Mouse (Mus musculus) lung, embryonic 14.5 days (tissue): ENCODE measurements around the gene Scube1. TPM values are rescaled to one million over a fixed set of nuclear protein-coding genes. Genes with fewer than 3 reads are reported as not detected.

Experiments
- ATAC-seq: fragments of 200-750 bp; cut with Nextera tagmentation; 2 replicates; pipeline ENCODE4 v1.8.0; 2017; ENCODE audit warnings: mild to moderate bottlenecking, moderate TSS enrichment, moderate library complexity; ENCODE audit not compliant: insufficient read depth
- DNase-seq: peaks from one replicate; pipeline ENCODE4 v3.0.0-alpha.2; 2015
- H3K27ac ChIP-seq: fragments of 300-500 bp; sonication (generic); 2 replicates; pipeline ENCODE4 v1.5.1; 2014; ENCODE audit warnings: low read depth, mild to moderate bottlenecking, moderate library complexity
- H3K27me3 ChIP-seq: fragments of 300-500 bp; sonication (generic); 2 replicates; pipeline ENCODE4 v1.6.1; 2014; ENCODE audit warnings: low read length, control low read depth; ENCODE audit not compliant: insufficient read depth
- H3K36me3 ChIP-seq: fragments of 300-500 bp; sonication (generic); 2 replicates; pipeline ENCODE4 v1.6.1; 2014; ENCODE audit warnings: control low read depth; ENCODE audit not compliant: insufficient read depth
- H3K4me1 ChIP-seq: fragments of 300-500 bp; sonication (generic); 2 replicates; pipeline ENCODE4 v1.6.1; 2014; ENCODE audit warnings: antibody characterized with exemption, control low read depth; ENCODE audit not compliant: insufficient read depth
- H3K4me2 ChIP-seq: fragments of 300-500 bp; sonication (generic); 2 replicates; pipeline ENCODE4 v1.6.1; 2014; ENCODE audit warnings: mild to moderate bottlenecking
- H3K4me3 ChIP-seq: fragments of 300-500 bp; sonication (generic); 2 replicates; pipeline ENCODE4 v1.5.1; 2014; ENCODE audit warnings: low read depth, low read length
- H3K9ac ChIP-seq: fragments of 300-500 bp; sonication (generic); 2 replicates; pipeline ENCODE4 v1.6.1; 2014
- H3K9me3 ChIP-seq: fragments of 300-500 bp; sonication (generic); 2 replicates; pipeline ENCODE4 v1.6.1; 2016; ENCODE audit warnings: low read depth, low read length, control low read depth
- CTCF ChIP-seq: IDR thresholded peaks from 2 replicates; pipeline ENCODE4 v1.5.1; 2016; ENCODE audit warnings: antibody characterized with exemption, low read depth
- WGBS: fragments of 180-500 bp; shearing (Covaris S2); extraction: QIAGEN DNeasy Blood & Tissue Kit; methylation state at CpG from one replicate; pipeline ENCODE4 v1.1.7; 2014; 5-methylcytosine and 5-hydroxymethylcytosine counted together
- polyA plus RNA-seq: library from polyadenylated mRNA; unstranded; fragments of >200 nt; fragmentation: Nextera tagmentation; extraction: Ambion mirVana; gene quantifications from 2 replicates; pipeline ENCODE4 v1.2.1, GENCODE M21; 2014

The Scube1 gene
- polyA plus RNA-seq, 1 experiment from 2014 or later: 6.0 TPM

DNA sequence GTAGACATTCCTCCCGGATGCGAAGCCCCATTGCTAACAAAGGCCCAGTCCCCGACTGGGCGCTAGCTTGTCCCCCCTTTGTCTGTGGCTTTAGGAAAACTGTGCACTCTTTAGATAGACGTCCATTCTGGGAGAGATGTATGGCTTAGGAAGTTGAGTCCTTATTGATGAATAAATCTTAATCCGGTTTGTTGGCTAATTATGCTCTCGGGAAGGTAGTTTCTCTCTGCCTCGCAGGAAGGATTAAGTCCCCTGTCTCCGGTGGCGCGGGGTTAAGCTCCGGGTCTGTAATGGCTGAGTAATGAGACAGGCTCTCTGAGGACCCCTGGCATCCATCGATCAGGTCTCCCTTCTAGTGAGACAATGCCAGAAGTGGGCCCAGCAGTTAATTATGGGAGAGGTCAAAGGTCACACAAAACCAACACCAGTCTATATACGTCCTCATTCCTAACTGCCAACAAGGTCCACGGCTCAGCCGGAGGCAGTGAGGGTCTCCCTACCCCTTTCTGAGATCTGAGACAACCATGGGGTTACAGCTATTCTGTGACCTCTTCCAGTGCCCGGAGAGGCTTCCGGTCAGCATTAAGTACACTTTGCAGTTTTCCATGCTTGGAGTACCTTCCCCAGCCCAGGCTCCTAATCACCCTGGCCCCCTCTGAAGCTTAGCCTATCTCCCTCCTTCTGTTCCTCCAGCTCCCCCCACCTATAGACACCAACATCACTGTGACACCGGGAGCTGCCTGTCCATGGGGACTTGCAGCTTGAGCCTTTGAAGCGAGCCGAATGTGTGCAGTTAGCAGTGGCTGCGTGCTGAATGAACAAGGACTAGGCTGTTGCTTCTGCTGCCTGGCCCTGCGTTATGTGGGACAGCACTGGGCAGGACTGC is 14.7 kb downstream of the Scube1 start:
- Histone ChIP-seq H3K9me3 (no peaks in the 10 kb centered on the region), H3K4me3 (no peak overlapping the region), H3K4me2 (no peak overlapping the region), H3K9ac (no peak overlapping the region), H3K27me3 (no peaks in the 10 kb centered on the region), H3K4me1 (no peaks in the 10 kb centered on the region), H3K36me3 (no peaks in the 10 kb centered on the region), H3K27ac (no peak overlapping the region)
- WGBS: 30% methylated on average over 23 of the region's 23 CpGs
- no peak for TF ChIP-seq CTCF
- DNase-seq: no peak
- no peak for ATAC-seq

DNA sequence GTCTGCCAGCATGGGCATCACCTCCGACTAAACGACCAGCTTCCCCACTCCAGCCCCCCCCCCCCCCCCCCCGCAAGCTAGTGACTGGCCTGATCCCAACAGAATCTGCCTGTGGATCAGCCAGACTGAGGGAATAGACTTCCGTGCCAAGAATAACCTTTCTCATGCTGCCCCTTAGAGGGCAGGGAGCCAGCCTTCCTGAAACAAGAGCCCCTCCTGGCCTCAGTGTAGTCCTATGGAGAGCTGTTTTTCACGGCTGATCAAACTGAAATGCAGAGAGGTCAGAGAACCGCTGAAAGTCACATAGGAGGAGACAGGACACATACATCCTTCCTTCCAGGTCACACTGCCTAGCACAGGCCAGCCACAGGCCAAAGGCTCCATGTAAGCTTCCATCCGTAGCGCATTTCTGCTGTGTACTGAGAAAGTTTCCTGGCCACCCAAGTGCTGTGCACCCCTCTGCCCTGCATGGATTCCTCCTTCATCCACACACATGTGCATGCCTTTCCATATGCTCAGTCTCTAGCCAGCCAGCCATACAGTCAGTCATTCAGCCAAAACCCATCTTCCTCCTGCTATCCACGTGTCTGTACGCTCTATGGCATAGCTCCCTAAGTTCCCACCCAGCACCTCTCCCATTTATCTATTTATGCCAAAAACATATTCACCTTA is 18.2 kb downstream of the Scube1 start:
- no peak for DNase-seq
- TF ChIP-seq CTCF: no peak

DNA sequence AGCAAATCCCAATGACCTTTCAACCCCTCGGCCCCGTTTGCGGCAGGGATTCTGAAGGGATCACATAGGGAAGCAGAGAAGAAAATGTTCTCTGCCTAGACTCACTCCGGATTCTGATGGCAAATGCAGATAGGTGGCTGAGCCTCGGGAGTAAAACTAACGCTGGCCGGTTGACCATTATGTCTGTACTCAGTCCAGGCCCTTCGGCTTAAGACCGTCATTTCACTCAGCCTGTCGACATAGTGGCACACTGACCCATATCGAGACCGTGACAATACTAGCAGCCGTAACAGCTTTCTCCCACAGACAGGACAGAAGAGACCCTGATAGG is 24.3 kb downstream of the Scube1 start:
- Histone ChIP-seq H3K4me3 (no peak overlapping the region), H3K9me3 (no peaks in the 10 kb centered on the region), H3K4me1 (no peaks in the 10 kb centered on the region; the same call in 1 of the 2 replicates), H3K4me2 (no peak overlapping the region), H3K27ac (no peak overlapping the region), H3K36me3 (no peaks in the 10 kb centered on the region), H3K27me3 (no peaks in the 10 kb centered on the region), H3K9ac (no peak overlapping the region)
- WGBS: 64% methylated on average over 13 of the region's 13 CpGs
- DNase-seq: no peak
- TF ChIP-seq CTCF: no peak
- no peak for ATAC-seq

More for the DNA sequence above, 18.2 kb downstream of the Scube1 start:
- no peaks in the 10 kb centered on the region for H3K27me3 ChIP-seq
- no peaks in the 10 kb centered on the region for H3K9me3 ChIP-seq
- 44% methylated on average over 10 of the region's 10 CpGs for WGBS
- H3K36me3 ChIP-seq: no peaks in the 10 kb centered on the region
- H3K27ac ChIP-seq: no peak overlapping the region
- ATAC-seq: no peak
- H3K9ac ChIP-seq: no peak overlapping the region
- H3K4me1 ChIP-seq: no peaks in the 10 kb centered on the region
- no peak overlapping the region for H3K4me2 ChIP-seq
- no peak overlapping the region for H3K4me3 ChIP-seq

DNA sequence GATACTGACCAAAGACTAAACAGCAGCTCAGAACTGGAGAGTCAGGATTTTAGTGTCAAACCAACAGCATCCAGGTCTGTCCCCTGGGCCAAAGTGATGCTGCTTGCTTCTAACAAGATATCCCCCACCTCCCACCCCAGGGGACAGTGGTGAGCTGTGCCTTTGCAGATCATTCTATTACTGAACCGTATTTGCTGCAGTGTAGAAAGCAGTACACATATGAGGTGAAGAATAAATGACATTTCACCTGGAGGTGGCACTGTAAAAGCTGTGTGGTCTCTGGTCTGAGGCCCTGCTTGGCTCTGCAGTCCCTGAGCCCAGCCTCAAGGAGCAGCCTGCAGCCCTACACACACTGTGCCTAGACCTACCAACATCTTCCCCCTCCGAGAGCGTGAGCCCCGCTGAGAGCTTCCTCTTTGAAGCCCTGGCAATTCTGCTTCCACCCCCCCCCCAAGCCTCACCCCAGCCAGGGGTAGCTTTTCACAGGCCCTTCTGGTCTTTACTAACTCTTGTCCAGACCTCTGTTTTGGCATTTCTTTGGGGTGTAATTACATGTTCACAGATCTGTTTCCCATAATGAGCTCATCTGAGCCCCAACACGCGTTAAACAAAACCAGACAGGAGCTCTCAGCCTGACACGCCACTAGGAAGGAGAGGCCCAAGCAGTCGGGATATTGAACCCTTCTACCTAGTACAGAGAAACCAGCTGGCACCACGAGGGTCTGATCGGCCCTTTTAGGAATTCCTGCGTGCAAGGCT is 24.8 kb downstream of the Scube1 start:
- no peak for ATAC-seq
- no peaks in the 10 kb centered on the region; the same call in 1 of the 2 replicates for H3K4me1 ChIP-seq
- H3K9me3 ChIP-seq: no peaks in the 10 kb centered on the region
- H3K4me2 ChIP-seq: no peak overlapping the region
- WGBS: 53% methylated on average over 11 of the region's 11 CpGs
- H3K27me3 ChIP-seq: no peaks in the 10 kb centered on the region
- H3K27ac ChIP-seq: no peak overlapping the region
- no peak for TF ChIP-seq CTCF
- DNase-seq: no peak
- H3K36me3 ChIP-seq: no peaks in the 10 kb centered on the region
- H3K9ac ChIP-seq: no peak overlapping the region
- no peak overlapping the region for H3K4me3 ChIP-seq

DNA sequence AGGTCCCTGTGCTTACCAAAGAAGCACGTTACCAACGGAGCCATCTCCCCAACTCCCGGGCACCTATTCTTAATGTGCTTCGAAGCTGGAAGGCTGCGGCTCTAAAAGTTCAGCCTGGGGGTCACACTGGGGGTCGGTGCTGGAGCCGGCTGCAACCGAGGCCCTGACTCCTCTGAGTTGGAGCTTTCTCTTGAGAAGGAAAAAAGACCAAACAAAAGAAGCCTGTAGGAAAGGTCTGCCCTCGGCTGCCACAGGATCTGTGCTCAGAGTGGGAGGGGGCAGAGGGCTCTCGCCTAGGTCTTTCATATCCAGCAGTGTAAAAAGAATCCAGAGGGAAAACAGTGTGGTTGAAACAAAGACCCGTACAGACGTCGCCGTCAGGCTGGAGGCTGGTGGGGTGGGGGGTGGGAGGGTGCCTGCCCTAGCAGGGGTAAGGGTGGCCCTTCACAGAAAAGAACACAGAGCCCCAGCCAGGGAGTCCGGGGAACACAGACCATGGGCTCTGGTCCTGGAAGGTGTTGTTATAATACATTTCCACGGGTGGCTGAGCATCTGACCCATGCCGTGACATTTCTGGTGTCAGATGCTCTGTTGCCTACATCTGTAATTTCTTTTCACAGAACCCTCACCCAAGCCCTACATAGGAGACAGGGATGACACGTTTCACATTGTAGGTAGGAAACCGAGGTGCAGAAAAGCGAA is 25.5 kb downstream of the Scube1 start:
- Histone ChIP-seq H3K27ac (no peak overlapping the region), H3K4me2 (no peak overlapping the region), H3K9me3 (no peaks in the 10 kb centered on the region), H3K27me3 (no peaks in the 10 kb centered on the region), H3K4me1 (no peaks in the 10 kb centered on the region; the same call in 1 of the 2 replicates), H3K9ac (no peak overlapping the region), H3K4me3 (no peak overlapping the region), H3K36me3 (no peaks in the 10 kb centered on the region)
- no peak for TF ChIP-seq CTCF
- DNase-seq: no peak
- no peak for ATAC-seq
- WGBS: 39% methylated on average over 20 of the region's 20 CpGs

DNA sequence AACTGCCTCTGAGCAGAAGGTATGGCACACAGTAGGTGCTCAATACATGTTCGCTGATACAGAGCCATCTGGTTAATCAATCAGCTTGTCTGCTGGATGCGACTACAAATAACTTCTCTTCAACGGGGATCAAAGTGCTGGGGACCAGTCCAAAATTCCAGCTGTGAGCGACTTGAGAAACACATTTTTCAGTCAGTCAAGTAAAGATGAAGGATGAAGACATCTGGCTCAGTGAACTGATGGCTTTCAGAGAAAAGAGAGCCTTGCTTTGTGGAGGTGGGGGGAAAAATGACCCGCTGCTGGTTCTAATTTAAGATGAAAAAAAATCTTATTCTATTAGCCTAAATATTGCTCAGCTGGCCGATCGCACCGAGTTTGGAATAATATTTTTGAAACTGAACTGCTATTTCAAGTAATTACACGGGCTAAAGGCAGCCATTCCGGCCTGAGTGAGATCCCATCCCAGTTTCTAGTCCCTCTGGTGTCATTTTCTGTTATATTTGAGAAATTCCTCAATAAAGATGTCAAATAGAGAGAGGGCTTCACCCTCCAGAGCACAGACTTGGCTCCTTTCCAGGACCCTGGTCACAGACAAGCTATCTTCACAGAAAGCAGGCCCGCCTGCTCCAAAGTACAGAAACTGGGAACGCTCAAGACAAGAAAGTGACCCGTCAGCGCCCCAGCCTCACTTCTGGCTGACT is 28.0 kb downstream of the Scube1 start:
- Histone ChIP-seq H3K4me2 (no peak overlapping the region), H3K4me3 (no peak overlapping the region), H3K27ac (peak overlapping the region; percentile 22; the same call in 1 of the 2 replicates), H3K4me1 (peaks cover 2% of the 10 kb centered on the region), H3K27me3 (no peaks in the 10 kb centered on the region), H3K9me3 (no peaks in the 10 kb centered on the region), H3K9ac (no peak overlapping the region), H3K36me3 (no peaks in the 10 kb centered on the region)
- peak; percentile 17; the same call in 1 of the 2 replicates for TF ChIP-seq CTCF
- 32% methylated on average over 14 of the region's 14 CpGs for WGBS
- DNase-seq (peak; percentile 83), ATAC-seq (no peak)
